Mouse (Mus musculus) brain, embryonic 18.5 days (tissue): ENCODE data around the gene 1700001J03Rik.
"Not testable (repeated sequence)": the region's sequence is repeated elsewhere in the genome, so short reads cannot be mapped to it uniquely, and the experiment has no call there.

Experiments
- DNase-seq: peaks from one replicate; pipeline ENCODE4 v3.0.0-alpha.2; 2012; ENCODE audit warnings: low read depth, low spot score

Gene 1700001J03Rik

GRCm38 (mm10) chr5:146188144-146188543 lies 3.0 kb upstream of the 1700001J03Rik start:
- no peak for DNase-seq

- DNase-seq = not testable (repeated sequence)
These were observed 2.3 kb upstream of the 1700001J03Rik start for GRCm38 (mm10) chr5:146187441-146187840.

- not testable (repeated sequence) for DNase-seq
These were observed 12.4 kb downstream of the 1700001J03Rik start for GRCm38 (mm10) chr5:146172744-146173143.

- not testable (repeated sequence) for DNase-seq
These were observed 14.5 kb downstream of the 1700001J03Rik start, which contains the start of gene Gm6309 for GRCm38 (mm10) chr5:146170621-146171020. TSS of gene Gm6309 (minus strand) at chr5:146170721.

GRCm38 (mm10) chr5:146160439-146160838 lies 24.7 kb downstream of the 1700001J03Rik start, which contains the start of gene Gm5565:
TSS of gene Gm5565 (minus strand) at chr5:146160539.
- not testable (repeated sequence) for DNase-seq

GRCm38 (mm10) chr5:146158326-146158725 lies 26.8 kb downstream of the 1700001J03Rik start:
- DNase-seq = not testable (repeated sequence)

- no peak for DNase-seq
These were observed 34.6 kb downstream of the 1700001J03Rik start for GRCm38 (mm10) chr5:146150454-146150853.

- DNase-seq = no peak
These were observed 37.2 kb downstream of the 1700001J03Rik start for GRCm38 (mm10) chr5:146147903-146148302.
